Mouse (Mus musculus) spleen, postnatal 14 days (tissue): ENCODE measurements around the gene Nhsl2.
A peak's percentile ranks its signal among the peaks of the same experiment; 100 is the strongest.
"Not testable (repeated sequence)": the region's sequence is repeated elsewhere in the genome, so short reads cannot be mapped to it uniquely, and the experiment has no call there.

Experiments used
- DNase-seq, 2 experiments: peaks; one replicate each; pipeline ENCODE4 v3.0.0; 2021 to 2022; ENCODE audit warnings: low spot score in 2 of 2

Gene Nhsl2

GRCm38 (mm10) chrX:102081573-102082279 lies 232.5 kb downstream of the Nhsl2 start:
- no peak for DNase-seq

- no peak for DNase-seq
These were observed 233.2 kb downstream of the Nhsl2 start for GRCm38 (mm10) chrX:102082340-102082739.

- DNase-seq = no peak
These were observed 236.7 kb downstream of the Nhsl2 start for GRCm38 (mm10) chrX:102085798-102086443.

GRCm38 (mm10) chrX:102090605-102091004 lies 241.4 kb downstream of the Nhsl2 start:
- no peak for DNase-seq

- no peak for DNase-seq
These were observed 245.3 kb downstream of the Nhsl2 start for GRCm38 (mm10) chrX:102094381-102094904.

GRCm38 (mm10) chrX:102101886-102102285 lies 252.7 kb downstream of the Nhsl2 start:
- no peak for DNase-seq

- not testable (repeated sequence) for DNase-seq
These were observed 254.6 kb downstream of the Nhsl2 start for GRCm38 (mm10) chrX:102103830-102104229.

GRCm38 (mm10) chrX:102109349-102109748 lies 260.2 kb downstream of the Nhsl2 start:
- not testable (repeated sequence) for DNase-seq

- DNase-seq = no peak
These were observed 266.5 kb downstream of the Nhsl2 start for GRCm38 (mm10) chrX:102115676-102116075.

GRCm38 (mm10) chrX:102119042-102119864 lies 270.1 kb downstream of the Nhsl2 start, which contains the start of gene Pin4:
Gene Pin4 (plus strand): TSS chrX:102119447.
- DNase-seq = peak; percentile 82 to 83

GRCm38 (mm10) chrX:102121321-102121720 lies 272.1 kb downstream of the Nhsl2 start:
- no peak for DNase-seq

- no peak for DNase-seq
These were observed 292.0 kb downstream of the Nhsl2 start for GRCm38 (mm10) chrX:102141157-102141556.
